Mouse (Mus musculus) gastrocnemius, postnatal 14 days (tissue): Measurements from ENCODE around the gene Gm7030. TPM values are rescaled to one million over a fixed set of nuclear protein-coding genes. Genes with fewer than 3 reads are reported as not detected.
"Not testable (repeated sequence)": the region's sequence is repeated elsewhere in the genome, so short reads cannot be mapped to it uniquely, and the experiment has no call there.

Experiments
- DNase-seq: peaks from one replicate; pipeline ENCODE4 v3.0.0; 2021; ENCODE audit warnings: mixed read lengths
- intact Hi-C: fragments of 180-260 bp; cut with DNase I; formaldehyde crosslinking; loops from one replicate; pipeline ENCODE4 v1.15.1; 2025; ENCODE audit warnings: low total_unique reads
- total RNA-seq, 2 experiments: library from RNA; stranded (reverse); gene quantifications; 2 replicates each; pipeline ENCODE4 v1.2.3; 2021

The Gm7030 gene
- total RNA-seq, 2 experiments from 2014 or later, result not detected

DNA sequence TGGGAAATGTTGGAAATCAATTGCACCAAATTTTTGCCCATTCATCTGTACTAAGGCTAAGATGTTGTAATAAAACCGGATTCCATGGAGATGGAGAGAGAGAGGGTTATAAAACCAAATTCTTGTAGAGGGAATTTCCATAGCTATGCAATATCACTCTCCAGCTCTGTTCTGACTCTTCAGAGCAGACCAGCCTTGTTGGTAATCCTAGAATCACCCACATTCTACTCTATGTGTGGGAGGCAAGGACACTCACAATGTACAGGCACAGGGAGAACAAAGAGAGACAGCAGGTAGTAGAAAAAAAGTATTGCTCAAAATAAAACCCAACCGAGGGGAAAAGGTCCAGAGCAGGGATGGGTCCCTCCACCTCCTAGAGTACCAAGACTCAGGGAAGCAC lies 37.3 kb downstream of the Gm7030 start:
- DNase-seq, intact Hi-C loops: not testable (repeated sequence)

DNA sequence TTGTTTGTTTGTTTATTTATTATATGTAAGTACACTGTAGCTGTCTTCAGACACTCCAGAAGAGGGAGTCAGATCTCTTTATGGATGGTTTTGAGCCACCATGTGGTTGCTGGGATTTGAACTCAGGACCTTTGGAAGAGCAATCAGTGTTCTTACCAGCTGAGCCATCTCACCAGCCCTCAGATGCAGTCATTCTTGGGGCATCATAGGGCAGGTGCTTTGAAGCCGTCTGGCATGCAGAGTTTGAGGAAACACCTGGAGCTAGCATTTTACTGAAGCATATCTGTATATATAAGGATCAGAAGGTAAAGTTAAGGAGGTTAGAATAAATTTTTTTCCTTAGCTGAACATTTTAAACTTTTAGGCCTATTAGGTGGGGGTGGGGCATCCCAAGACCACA lies 43.2 kb downstream of the Gm7030 start:
- DNase-seq, intact Hi-C loops: not testable (repeated sequence)

DNA sequence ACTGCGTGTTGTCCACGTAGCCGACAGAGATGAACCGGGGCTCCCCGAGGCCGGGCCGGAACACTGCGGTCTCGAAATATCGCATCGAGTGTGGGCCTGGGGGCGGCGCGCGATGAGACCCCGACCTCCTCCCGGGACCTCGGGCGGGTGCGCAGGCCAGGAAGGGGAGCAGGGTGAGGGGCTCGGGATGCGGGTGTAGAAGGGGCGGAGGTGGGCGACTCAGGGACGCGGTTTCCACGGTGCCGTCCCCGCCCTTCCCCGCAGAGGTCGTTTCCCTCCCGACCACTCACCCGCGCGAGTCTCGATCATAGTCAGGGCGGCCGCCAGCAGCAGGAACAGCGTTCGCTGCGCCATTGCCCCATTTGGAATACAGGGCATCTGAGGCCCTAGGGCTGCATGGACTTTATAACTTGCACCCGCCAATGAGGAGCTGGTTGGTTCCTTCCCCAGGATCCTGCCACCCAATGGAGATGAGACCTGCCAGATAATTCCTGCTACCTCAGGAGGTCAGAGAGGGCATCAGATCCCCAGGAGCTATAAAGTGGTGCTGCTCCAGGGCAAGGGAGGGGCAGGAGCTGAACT lies 45.3 kb downstream of the Gm7030 start:
- DNase-seq, result no peak
- intact Hi-C loops, result no loop called here

DNA sequence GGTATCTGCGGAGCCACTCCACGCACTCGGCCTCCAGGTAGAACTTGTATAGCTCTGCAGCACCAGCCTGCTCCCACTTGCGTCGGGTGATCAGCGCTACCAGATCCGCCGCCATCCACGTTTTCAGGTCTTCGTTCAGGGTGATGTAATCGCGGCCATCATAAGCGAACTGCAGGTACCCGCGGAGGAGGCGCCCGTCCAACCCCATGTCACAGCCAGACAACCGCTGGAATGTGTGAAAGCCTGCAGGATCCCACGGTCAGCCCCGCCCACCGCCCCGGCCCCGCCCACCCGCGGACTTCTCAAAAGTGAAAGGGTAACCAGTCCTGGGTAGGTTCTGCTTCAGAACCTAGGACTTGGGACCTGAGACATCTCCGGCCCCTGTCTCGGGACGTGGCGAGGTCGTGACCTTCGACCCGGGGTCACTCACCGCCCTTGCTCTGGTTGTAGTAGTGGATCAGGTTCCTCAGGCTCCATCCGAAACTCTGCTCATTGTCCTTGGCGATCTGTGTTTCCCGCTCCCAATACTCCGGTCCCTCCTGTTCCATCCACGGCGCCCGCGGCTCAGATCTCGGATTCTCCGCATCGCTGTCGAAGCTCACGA lies 45.9 kb downstream of the Gm7030 start:
- no peak for DNase-seq
- intact Hi-C loops, result no loop called here

DNA sequence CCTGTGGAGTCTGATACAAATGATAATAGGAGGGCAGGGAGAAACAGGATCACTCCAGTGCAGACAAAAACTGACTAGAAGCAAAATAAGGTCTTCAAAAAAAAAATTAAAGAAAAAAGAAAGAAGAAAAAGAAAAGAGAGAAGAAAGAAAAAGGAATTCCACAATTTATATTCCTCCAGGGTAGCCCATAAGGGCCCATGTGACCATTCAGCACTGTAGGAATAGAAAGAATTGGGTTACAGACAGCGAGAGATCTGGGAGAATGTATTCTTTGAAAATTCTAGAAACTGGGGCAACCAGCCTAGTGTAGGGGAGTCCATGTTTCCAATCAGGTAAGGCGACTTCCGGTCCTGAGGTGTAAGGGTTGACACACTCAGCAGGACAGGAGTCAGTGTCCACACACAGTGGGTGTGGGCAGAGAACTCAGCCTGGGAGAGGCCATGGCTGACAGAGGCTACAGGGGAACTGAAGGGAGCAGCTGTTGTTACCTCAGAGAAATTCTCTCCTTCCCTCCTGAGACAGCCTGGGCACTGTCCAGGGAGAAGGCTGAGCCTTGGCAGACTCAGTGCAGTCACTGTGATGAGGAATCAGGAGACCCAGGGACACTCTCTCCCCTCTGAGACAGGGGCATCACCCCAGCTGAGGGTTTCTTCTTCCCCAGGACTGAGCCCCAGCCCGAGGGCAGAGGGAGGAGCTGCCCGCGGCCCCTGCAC lies 46.5 kb downstream of the Gm7030 start:
- DNase-seq, intact Hi-C loops: not testable (repeated sequence)

DNA sequence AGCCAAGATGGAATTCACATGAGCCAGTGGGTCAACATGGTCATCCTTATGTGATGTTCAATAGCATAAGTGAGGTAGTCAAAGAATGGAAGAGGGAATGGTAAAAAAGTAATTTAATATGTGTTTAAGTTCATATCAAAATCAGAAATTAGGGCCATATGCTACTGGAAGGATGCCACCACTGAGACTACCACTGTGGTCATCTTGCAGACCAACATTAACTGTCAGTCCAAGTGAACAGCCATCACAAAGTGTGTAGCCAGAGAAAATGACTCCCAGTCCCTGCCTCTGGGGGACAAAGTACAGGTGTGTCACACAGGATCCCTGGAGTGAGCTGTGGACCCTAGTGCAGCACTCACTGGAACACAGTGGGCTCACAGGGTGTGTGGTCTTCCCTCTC lies 47.3 kb downstream of the Gm7030 start:
- intact Hi-C loops, DNase-seq: not testable (repeated sequence)

DNA sequence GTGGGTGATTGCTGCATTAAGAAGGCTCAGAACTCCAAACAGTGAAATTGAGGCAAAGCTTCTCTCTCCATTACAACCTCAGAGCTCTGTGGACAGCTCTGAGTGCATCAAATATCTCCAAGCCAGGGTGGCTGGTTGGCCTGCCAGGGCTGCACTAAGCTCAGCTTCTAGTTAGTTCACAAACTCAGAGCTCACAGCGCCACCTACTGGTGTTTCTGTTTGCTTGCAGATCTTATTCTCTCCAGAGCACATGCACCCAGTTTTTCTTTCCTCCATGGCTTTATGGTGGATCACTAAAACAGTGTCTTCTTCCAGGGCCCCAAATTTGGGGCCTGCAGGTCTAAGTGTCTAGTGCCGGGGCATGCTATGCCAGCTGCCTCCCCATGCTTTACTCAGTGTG lies 68.4 kb downstream of the Gm7030 start:
- intact Hi-C loops, result loop anchor here (10.0 kb wide), 2 partner anchors 74 to 134 kb away; partner anchors contain the start of gene H2-T3
- peak; percentile 85 for DNase-seq

Other genes with a start within 250 kb of the Gm7030 start
- gene Dhx16, start 249.6 kb downstream of the Gm7030 start, total RNA-seq, result 10 to 100 TPM; 10.5 to 11.9 TPM
- gene 2310061I04Rik, start 232.0 kb downstream of the Gm7030 start, total RNA-seq, result 10 to 100 TPM; 55.3 to 65.1 TPM
- gene Atat1, start 219.3 kb downstream of the Gm7030 start, total RNA-seq, result 1 to 10 TPM; 3.5 to 4.3 TPM
- gene Mrps18b, start 213.0 kb downstream of the Gm7030 start, total RNA-seq, result 10 to 100 TPM; 51.6 to 51.9 TPM
- 10 to 100 TPM; 26.0 to 28.3 TPM for gene Ppp1r10, start 213.0 kb downstream of the Gm7030 start, total RNA-seq
- gene Abcf1, start 159.7 kb downstream of the Gm7030 start, total RNA-seq, result 10 to 100 TPM; 64.1 to 66.7 TPM
- gene Gnl1, start 149.6 kb downstream of the Gm7030 start, total RNA-seq, result 10 to 100 TPM; 16.3 to 19.0 TPM
- 1 to 10 TPM; 4.2 to 5.0 TPM for gene Prr3, start 149.2 kb downstream of the Gm7030 start, total RNA-seq
- gene H2-T24, start 108.9 kb downstream of the Gm7030 start, total RNA-seq, result under 1 TPM; 0.62 to 0.93 TPM
- 1 to 10 TPM; 6.4 to 7.7 TPM for gene H2-T23, start 96.6 kb downstream of the Gm7030 start, total RNA-seq
- 1 to 10 TPM; 5.7 to 6.3 TPM for gene H2-T22, start 86.7 kb downstream of the Gm7030 start, total RNA-seq
- not detected for gene Gm6034, start 86.5 kb downstream of the Gm7030 start, total RNA-seq
- 1 to 10 TPM in 1 of 2 experiments, under 1 TPM in 1; 0.92 to 1.0 TPM for gene Gm11127, start 71.1 kb downstream of the Gm7030 start, total RNA-seq
- not detected for gene Gm19684, start 7.7 kb downstream of the Gm7030 start, total RNA-seq
- gene Gm8909, start 39.1 kb upstream of the Gm7030 start, total RNA-seq, result not detected
- not detected for gene H2-T3, start 60.9 kb upstream of the Gm7030 start, total RNA-seq
- 10 to 100 TPM; 22.5 to 23.4 TPM for gene Rpp21, start 128.6 kb upstream of the Gm7030 start, total RNA-seq
- 1 to 10 TPM; 3.1 to 4.1 TPM for gene Trim39, start 142.8 kb upstream of the Gm7030 start, total RNA-seq
- gene H2-M10.2, start 157.1 kb upstream of the Gm7030 start, total RNA-seq, result not detected
- gene H2-M10.1, start 196.7 kb upstream of the Gm7030 start, total RNA-seq, result not detected
- gene H2-M10.3, start 239.0 kb upstream of the Gm7030 start, total RNA-seq, result not detected